Comparison of ENCODE assay signal across 8 mouse cellular contexts in genomic region chr9:83440392-83441357, GRCm38 (mm10). TPM values are rescaled to one million over a fixed set of nuclear protein-coding genes. Genes with fewer than 3 reads are reported as not detected.
DNase-seq lines count a peak whose midpoint lies in the region; ATAC-seq and TF ChIP-seq lines count a peak whose summit lies in the region.

Lca5 (minus strand) TSS chr9:83441127.

- no peak within 1 kb of the TSS for H3K27ac ChIP-seq in ES-E14 (ENCODE audit: insufficient read depth, low read depth, low read length, poor library complexity, severe bottlenecking)
- H3K27ac ChIP-seq in forebrain, embryonic 15.5 days (replicated peaks) = peak within 1 kb of the TSS; percentile 98
- no peak within 1 kb of the TSS for H3K27ac ChIP-seq in liver, embryonic 16.5 days (ENCODE audit: low read length)
- H3K27ac ChIP-seq in neural tube, embryonic 12.5 days = peak within 1 kb of the TSS; percentile 85
- H3K27ac ChIP-seq in stomach, postnatal 0 days (replicated peaks) = peak within 1 kb of the TSS; percentile 30; the same call in 1 of the 2 replicates

- H3K4me2 ChIP-seq in forebrain, embryonic 15.5 days (replicated peaks) = peak within 1 kb of the TSS; percentile 57
- H3K4me2 ChIP-seq in liver, embryonic 16.5 days (ENCODE audit: low read depth, low read length) = peak within 1 kb of the TSS; percentile 63
- peak within 1 kb of the TSS; percentile 70 for H3K4me2 ChIP-seq in neural tube, embryonic 12.5 days (replicated peaks)
- H3K4me2 ChIP-seq in stomach, postnatal 0 days (replicated peaks; ENCODE audit: low read depth) = peak within 1 kb of the TSS; percentile 62

- peak; percentile 99 for ATAC-seq in forebrain, embryonic 15.5 days (replicated peaks)
- peak; percentile 98 for ATAC-seq in liver, embryonic 16.5 days (ENCODE audit: low read depth)
- peak; percentile 99 for ATAC-seq in neural tube, embryonic 12.5 days (ENCODE audit: low FRiP score, low read depth)
- peak; percentile 99 for ATAC-seq in stomach, postnatal 0 days (ENCODE audit: low FRiP score, low TSS enrichment)

- WGBS in forebrain, embryonic 15.5 days = under 1% methylated on average over 52 of the region's 57 CpGs
- WGBS in large intestine, adult 2 months = 2% methylated on average over 55 of the region's 57 CpGs
- WGBS in liver, embryonic 16.5 days (ENCODE audit: insufficient replicate concordance) = 2% methylated on average over 54 of the region's 57 CpGs
- WGBS in neural tube, embryonic 12.5 days = 3% methylated on average over 52 of the region's 57 CpGs
- 1% methylated on average over 55 of the region's 57 CpGs for WGBS in stomach, postnatal 0 days

- intact Hi-C loops in heart, postnatal 14 days (cut with DNase I) = no loop called here

- no peak for TF ChIP-seq EP300 in stomach, postnatal 0 days (optimal IDR thresholded peaks at IDR 0.05)

- peak within 1 kb of the TSS; percentile 71 for H3K9ac ChIP-seq in ES-E14 (ENCODE audit: insufficient read depth, low read depth, low read length, poor library complexity, severe bottlenecking)
- H3K9ac ChIP-seq in forebrain, embryonic 15.5 days (replicated peaks) = peak within 1 kb of the TSS; percentile 66
- peak within 1 kb of the TSS; percentile 24; the same call in 1 of the 2 replicates for H3K9ac ChIP-seq in liver, embryonic 16.5 days (ENCODE audit: low read depth, low read length)
- H3K9ac ChIP-seq in neural tube, embryonic 12.5 days = peak within 1 kb of the TSS; percentile 48
- peak within 1 kb of the TSS; percentile 52 for H3K9ac ChIP-seq in stomach, postnatal 0 days (ENCODE audit: low read length)

- H3K27me3 ChIP-seq in forebrain, embryonic 15.5 days = no peaks in the 10 kb centered on the region
- no peaks in the 10 kb centered on the region for H3K27me3 ChIP-seq in liver, embryonic 16.5 days (ENCODE audit: control insufficient read depth, insufficient read depth, low read depth, low read length)
- H3K27me3 ChIP-seq in neural tube, embryonic 12.5 days (replicated peaks) = no peaks in the 10 kb centered on the region
- no peaks in the 10 kb centered on the region for H3K27me3 ChIP-seq in stomach, postnatal 0 days (ENCODE audit: control insufficient read depth, insufficient read depth, low read length)

- no peaks in the 10 kb centered on the region for H3K9me3 ChIP-seq in ES-E14 (ENCODE audit: control insufficient read depth, insufficient read depth, low read depth, low read length)
- no peaks in the 10 kb centered on the region for H3K9me3 ChIP-seq in forebrain, embryonic 15.5 days
- H3K9me3 ChIP-seq in liver, embryonic 16.5 days (replicated peaks; ENCODE audit: control insufficient read depth, low read length) = no peaks in the 10 kb centered on the region
- no peaks in the 10 kb centered on the region for H3K9me3 ChIP-seq in neural tube, embryonic 12.5 days
- H3K9me3 ChIP-seq in stomach, postnatal 0 days (ENCODE audit: control insufficient read depth, low read length) = no peaks in the 10 kb centered on the region

- 0 out of 4 replicates have a peak, but pooled peaks cover 0 to 1% of the 10 kb centered on the region in 2 experiments for H3K4me1 ChIP-seq in ES-E14 (ENCODE audit: control insufficient read depth in 2 of 2, insufficient read depth in 2 of 2, low read length in 2 of 2, poor library complexity in 1 of 2)
- peaks cover 14% of the 10 kb centered on the region for H3K4me1 ChIP-seq in forebrain, embryonic 15.5 days
- peaks cover 3% of the 10 kb centered on the region; the same call in 1 of the 2 replicates for H3K4me1 ChIP-seq in liver, embryonic 16.5 days (ENCODE audit: control insufficient read depth, low read depth, low read length)
- peaks cover 9% of the 10 kb centered on the region for H3K4me1 ChIP-seq in neural tube, embryonic 12.5 days
- 0 out of 2 replicates have a peak, but pooled peaks cover 2% of the 10 kb centered on the region for H3K4me1 ChIP-seq in stomach, postnatal 0 days (replicated peaks; ENCODE audit: control insufficient read depth, insufficient read depth)

- peak; percentile 87 for DNase-seq in ES-E14 (ENCODE audit: low read depth, low spot score)
- peak; percentile 95 to 97 for DNase-seq in cerebellum, adult 18-20 months
- peak; percentile 91 to 92 for DNase-seq in heart, postnatal 14 days
- DNase-seq in large intestine, adult 2 months (ENCODE audit: low read depth, low spot score) = peak; percentile 84
- peak; percentile 93 for DNase-seq in stomach, postnatal 0 days (ENCODE audit: low spot score)

- peak within 1 kb of the TSS; percentile 71 to 77 for H3K4me3 ChIP-seq in ES-E14 (ENCODE audit: insufficient read depth in 1 of 2, low read depth in 1 of 2, low read length in 2 of 2, poor library complexity in 1 of 2, severe bottlenecking in 1 of 2)
- H3K4me3 ChIP-seq in forebrain, embryonic 15.5 days = peak within 1 kb of the TSS; percentile 68
- H3K4me3 ChIP-seq in liver, embryonic 16.5 days (ENCODE audit: low read depth, low read length) = peak within 1 kb of the TSS; percentile 60
- peak within 1 kb of the TSS; percentile 58 for H3K4me3 ChIP-seq in neural tube, embryonic 12.5 days
- peak within 1 kb of the TSS; percentile 56 for H3K4me3 ChIP-seq in stomach, postnatal 0 days (ENCODE audit: low read depth, low read length)

- in situ Hi-C loops in ES-E14 (cut with MboI; ENCODE audit: low sequenced_read_pairs in 2 of 2, unreplicated experiment in 2 of 2) = no loop called here

- H3K36me3 ChIP-seq in ES-E14 (ENCODE audit: control insufficient read depth, insufficient read depth, low read length, poor library complexity, severe bottlenecking) = no peaks in the 10 kb centered on the region
- no peaks in the 10 kb centered on the region for H3K36me3 ChIP-seq in forebrain, embryonic 15.5 days
- no peaks in the 10 kb centered on the region for H3K36me3 ChIP-seq in liver, embryonic 16.5 days (ENCODE audit: control insufficient read depth, insufficient read depth)
- H3K36me3 ChIP-seq in neural tube, embryonic 12.5 days = no peaks in the 10 kb centered on the region
- no peaks in the 10 kb centered on the region for H3K36me3 ChIP-seq in stomach, postnatal 0 days (ENCODE audit: control insufficient read depth, insufficient read depth, low read length)

- TF ChIP-seq CTCF in stomach, postnatal 0 days (IDR thresholded peaks at IDR 0.05; ENCODE audit: low read depth) = no peak

TF ChIP-seq in ES-E14, 5 proteins besides CTCF, POLR2A, EP300 and RAD21:
- no peak for TF ChIP-seq ZC3H11A (IDR thresholded peaks at IDR 0.05; ENCODE audit: borderline replicate concordance, low read depth, low read length)
- TF ChIP-seq HCFC1 (IDR thresholded peaks at IDR 0.05; ENCODE audit: borderline replicate concordance, insufficient read depth, low read length) = no peak
- no peak for TF ChIP-seq MAFK (IDR thresholded peaks at IDR 0.05; ENCODE audit: insufficient read depth, low read depth, low read length)
- peak; percentile 82; the same call in 1 of the 2 replicates for TF ChIP-seq CHD2 (IDR thresholded peaks at IDR 0.05; ENCODE audit: low read depth, low read length)

RNA-seq across cellular contexts. Expression of gene Lca5, which starts in this region (rescaled TPM):
- total RNA-seq in ES-E14 (2012; rRNA removed) = 6.6 and 9.8 TPM in 2 replicates
- 22.2 and 22.7 TPM in 2 replicates for polyA plus RNA-seq in forebrain, embryonic 15.5 days (2015; fragmentation: Nextera tagmentation; extraction: Ambion mirVana)
- total RNA-seq in heart, postnatal 14 days (2021) = 1 to 10 TPM; 3.4 to 4.8 TPM
- 0.36 and 0.38 TPM in 2 replicates for polyA plus RNA-seq in large intestine, adult 2 months (2012; rRNA removed)
- 0.92 and 1.0 TPM in 2 replicates for polyA plus RNA-seq in liver, embryonic 16.5 days (2015; fragmentation: Nextera tagmentation; extraction: Ambion mirVana)
- 20.8 and 21.2 TPM in 2 replicates for polyA plus RNA-seq in neural tube, embryonic 12.5 days (2016; fragmentation: Nextera tagmentation; extraction: Ambion mirVana)
- 4.8 and 6.5 TPM in 2 replicates for polyA plus RNA-seq in stomach, postnatal 0 days (2015; fragmentation: Nextera tagmentation; extraction: Ambion mirVana)

Comparison
In these comparisons a context has a peak if more than half of its experiments do, and no peak if none do; other contexts are left out.
1. Peak in DNase-seq in large intestine, adult 2 months; RNA of the gene not detected or under 1 TPM.
2. H3K27ac ChIP-seq: peak in forebrain, embryonic 15.5 days (single experiment), neural tube, embryonic 12.5 days (single experiment) and stomach, postnatal 0 days (single experiment); none in ES-E14 (single experiment) and liver, embryonic 16.5 days (single experiment).
3. Peak in every context shown above with its lines, with median percentiles within 50 percentile points of each other: DNase-seq, H3K4me3 ChIP-seq, H3K9ac ChIP-seq, ATAC-seq and H3K4me2 ChIP-seq.